Mouse (Mus musculus): Measurements from ENCODE around the gene B230219D22Rik.
A peak's percentile ranks its signal among the peaks of the same experiment; 100 is the strongest.
"Not testable (repeated sequence)": the region's sequence is repeated elsewhere in the genome, so short reads cannot be mapped to it uniquely, and the experiment has no call there.

The B230219D22Rik gene

GRCm38 (mm10) chr13:55692535-55693242 is at the start of gene B230219D22Rik:
Gene B230219D22Rik (plus strand): TSS chr13:55693124.
- peak; percentile 91 to 92 for DNase-seq (ENCODE audit: low spot score in 2 of 2)

GRCm38 (mm10) chr13:55644525-55644924 is 48.4 kb upstream of the B230219D22Rik start:
- DNase-seq (ENCODE audit: low spot score in 2 of 2) = no peak

GRCm38 (mm10) chr13:55650098-55650497 is 42.8 kb upstream of the B230219D22Rik start:
- DNase-seq (ENCODE audit: low spot score in 2 of 2) = no peak

GRCm38 (mm10) chr13:55650980-55651379 is 41.9 kb upstream of the B230219D22Rik start:
- no peak for DNase-seq (ENCODE audit: low spot score in 2 of 2)

GRCm38 (mm10) chr13:55668550-55668949 is 24.4 kb upstream of the B230219D22Rik start:
- no peak for DNase-seq (ENCODE audit: low spot score in 2 of 2)

- DNase-seq (ENCODE audit: low spot score in 2 of 2) = no peak
These were observed 20.2 kb upstream of the B230219D22Rik start for GRCm38 (mm10) chr13:55672711-55673110.

- DNase-seq (ENCODE audit: low spot score in 2 of 2) = no peak
These were observed 15.6 kb upstream of the B230219D22Rik start for GRCm38 (mm10) chr13:55677364-55677763.

GRCm38 (mm10) chr13:55682201-55682600 is 10.7 kb upstream of the B230219D22Rik start:
- no peak for DNase-seq (ENCODE audit: low spot score in 2 of 2)

GRCm38 (mm10) chr13:55683581-55683980 is 9.3 kb upstream of the B230219D22Rik start:
- DNase-seq (ENCODE audit: low spot score in 2 of 2) = no peak

GRCm38 (mm10) chr13:55686107-55686633 is 6.8 kb upstream of the B230219D22Rik start:
- DNase-seq (ENCODE audit: low spot score in 2 of 2) = no peak

GRCm38 (mm10) chr13:55687927-55688602 is 4.9 kb upstream of the B230219D22Rik start:
- no peak for DNase-seq (ENCODE audit: low spot score in 2 of 2)

- no peak for DNase-seq (ENCODE audit: low spot score in 2 of 2)
These were observed 358 bp downstream of the B230219D22Rik start for GRCm38 (mm10) chr13:55693243-55693721.

GRCm38 (mm10) chr13:55694110-55694509 is 1.2 kb downstream of the B230219D22Rik start:
- no peak for DNase-seq (ENCODE audit: low spot score in 2 of 2)

- not testable (repeated sequence) for DNase-seq (ENCODE audit: low spot score in 2 of 2)
These were observed 3.1 kb downstream of the B230219D22Rik start for GRCm38 (mm10) chr13:55695989-55696388.

- no peak for DNase-seq (ENCODE audit: low spot score in 2 of 2)
These were observed 11.4 kb downstream of the B230219D22Rik start for GRCm38 (mm10) chr13:55704301-55704700.

GRCm38 (mm10) chr13:55712846-55713245 is 19.9 kb downstream of the B230219D22Rik start:
- no peak for DNase-seq (ENCODE audit: low spot score in 2 of 2)

- DNase-seq (ENCODE audit: low spot score in 2 of 2) = peak; percentile 82 to 88
These were observed 21.7 kb downstream of the B230219D22Rik start, which contains the start of gene Txndc15 for GRCm38 (mm10) chr13:55714501-55715166. Gene Txndc15 (plus strand): TSS chr13:55714650.

GRCm38 (mm10) chr13:55715167-55715512 is 22.2 kb downstream of the B230219D22Rik start:
- DNase-seq (ENCODE audit: low spot score in 2 of 2) = no peak

GRCm38 (mm10) chr13:55715908-55716510 is 23.1 kb downstream of the B230219D22Rik start:
- DNase-seq (ENCODE audit: low spot score in 2 of 2) = no peak

GRCm38 (mm10) chr13:55721516-55721915 is 28.6 kb downstream of the B230219D22Rik start:
- DNase-seq (ENCODE audit: low spot score in 2 of 2) = no peak

- no peak for DNase-seq (ENCODE audit: low spot score in 2 of 2)
These were observed 29.1 kb downstream of the B230219D22Rik start for GRCm38 (mm10) chr13:55721995-55722394.

Measured in heart, adult 9 months (tissue).